Mouse (Mus musculus): ENCODE measurements around the gene Cdk14.

- TF ChIP-seq CTCF (IDR thresholded peaks at IDR 0.05; ENCODE audit: low read depth) (no peak), EP300 (IDR thresholded peaks at IDR 0.05; ENCODE audit: low read depth) (no peak)
These were observed 618.8 kb downstream of the Cdk14 start for GRCm38 (mm10) chr5:4801096-4801850.
